ENCODE assay signal across 8 mouse cellular contexts in genomic region chr8:84989810-84990209, GRCm38 (mm10). TPM values are rescaled to one million over a fixed set of nuclear protein-coding genes. Genes with fewer than 3 reads are reported as not detected.
A peak's percentile ranks its signal among the peaks of the same experiment; 100 is the strongest.
DNase-seq lines count a peak whose midpoint lies in the region; ATAC-seq and TF ChIP-seq lines count a peak whose summit lies in the region.

No protein-coding gene starts in this region.

- ATAC-seq in heart, embryonic 12.5 days (ENCODE audit: insufficient number of reproducible peaks, low FRiP score), result peak; percentile 62
- peak; percentile 41 for ATAC-seq in kidney, postnatal 0 days (replicated peaks; ENCODE audit: low FRiP score, low read depth)
- peak; percentile 68 for ATAC-seq in liver, embryonic 11.5 days (replicated peaks; ENCODE audit: low FRiP score)
- peak; percentile 32 for ATAC-seq in monocyte, adult 5-6 weeks (replicated peaks; ENCODE audit: insufficient number of reproducible peaks, low FRiP score, low TSS enrichment, poor library complexity, severe bottlenecking)

- H3ac ChIP-seq in C2C12 (ENCODE audit: control insufficient read depth, insufficient read length, low read depth), result peak overlapping the region; percentile 62

- peak overlapping the region; percentile 71 for H3K9ac ChIP-seq in heart, embryonic 12.5 days
- peak overlapping the region; percentile 58 for H3K9ac ChIP-seq in kidney, postnatal 0 days (ENCODE audit: low read depth, low read length)
- H3K9ac ChIP-seq in liver, embryonic 11.5 days (ENCODE audit: low read depth, low read length), result peak overlapping the region; percentile 68

- no peaks in the 10 kb centered on the region for H3K27me3 ChIP-seq in C2C12 (ENCODE audit: control insufficient read depth, insufficient read depth, insufficient read length)
- no peaks in the 10 kb centered on the region for H3K27me3 ChIP-seq in erythroblast, embryonic 14.5 days (ENCODE audit: control insufficient read depth)
- H3K27me3 ChIP-seq in heart, embryonic 12.5 days (replicated peaks), result peaks cover 22% of the 10 kb centered on the region
- no peaks in the 10 kb centered on the region for H3K27me3 ChIP-seq in kidney, postnatal 0 days (ENCODE audit: insufficient read depth, low read length)
- H3K27me3 ChIP-seq in liver, embryonic 11.5 days (replicated peaks; ENCODE audit: control insufficient read depth, insufficient read depth, low read length), result 0 out of 2 replicates have a peak, but pooled peaks cover 3% of the 10 kb centered on the region

- H3K27ac ChIP-seq in brown adipose tissue, adult 24 weeks (replicated peaks; ENCODE audit: low read depth, low read length), result peak overlapping the region; percentile 74
- H3K27ac ChIP-seq in heart, embryonic 12.5 days (ENCODE audit: poor library complexity, severe bottlenecking), result 0 out of 2 replicates have a peak overlapping the region, but pooled peaks have one; percentile 30
- H3K27ac ChIP-seq in kidney, postnatal 0 days, result peak overlapping the region; percentile 96
- H3K27ac ChIP-seq in liver, embryonic 11.5 days (ENCODE audit: low read depth, low read length), result peak overlapping the region; percentile 71; the same call in 1 of the 2 replicates

- no peaks in the 10 kb centered on the region for H3K79me3 ChIP-seq in C2C12 (ENCODE audit: low read depth)

- peak; percentile 94 for DNase-seq in kidney, postnatal 0 days (ENCODE audit: low spot score)
- DNase-seq in liver, embryonic 11.5 days (ENCODE audit: low spot score), result peak; percentile 90
- DNase-seq in spleen, postnatal 36 days (ENCODE audit: low spot score in 2 of 2), result peak; percentile 84 to 93

- no peaks in the 10 kb centered on the region for H3K79me2 ChIP-seq in C2C12 (ENCODE audit: control insufficient read depth, insufficient read depth)

- no peaks in the 10 kb centered on the region for H3K9me3 ChIP-seq in erythroblast, embryonic 14.5 days (ENCODE audit: control insufficient read depth, low read length)
- no peaks in the 10 kb centered on the region; the same call in 1 of the 2 replicates for H3K9me3 ChIP-seq in heart, embryonic 12.5 days (replicated peaks)
- H3K9me3 ChIP-seq in kidney, postnatal 0 days (replicated peaks; ENCODE audit: low read length), result no peaks in the 10 kb centered on the region
- no peaks in the 10 kb centered on the region for H3K9me3 ChIP-seq in liver, embryonic 11.5 days (ENCODE audit: control insufficient read depth, low read length)

- H3K4me3 ChIP-seq in C2C12 (ENCODE audit: insufficient read depth, poor library complexity, severe bottlenecking), result peak overlapping the region; percentile 35
- peak overlapping the region; percentile 56 for H3K4me3 ChIP-seq in brown adipose tissue, adult 24 weeks (ENCODE audit: insufficient read depth, low read depth, low read length)
- peak overlapping the region; percentile 75 for H3K4me3 ChIP-seq in erythroblast, embryonic 14.5 days (replicated peaks)
- peak overlapping the region; percentile 67 for H3K4me3 ChIP-seq in heart, embryonic 12.5 days
- peak overlapping the region; percentile 56 for H3K4me3 ChIP-seq in kidney, postnatal 0 days (replicated peaks; ENCODE audit: low read depth, low read length)
- peak overlapping the region; percentile 67 for H3K4me3 ChIP-seq in liver, embryonic 11.5 days (ENCODE audit: low read depth, low read length)

- WGBS in heart, embryonic 12.5 days, result under 1% methylated on average over 15 of the region's 15 CpGs
- under 1% methylated on average over 15 of the region's 15 CpGs for WGBS in kidney, postnatal 0 days
- WGBS in liver, embryonic 11.5 days, result under 1% methylated on average over 15 of the region's 15 CpGs

- peak overlapping the region; percentile 98 for H3K4me2 ChIP-seq in heart, embryonic 12.5 days
- peak overlapping the region; percentile 83 for H3K4me2 ChIP-seq in kidney, postnatal 0 days (ENCODE audit: low read length)
- peak overlapping the region; percentile 93 for H3K4me2 ChIP-seq in liver, embryonic 11.5 days

- peak; percentile 88 for TF ChIP-seq CTCF in C2C12 (IDR thresholded peaks at IDR 0.05; ENCODE audit: control insufficient read depth, insufficient read depth, insufficient read length)
- TF ChIP-seq CTCF in kidney, postnatal 0 days (IDR thresholded peaks at IDR 0.05; ENCODE audit: low read depth), result peak; percentile 87

- peaks cover 6% of the 10 kb centered on the region for H3K4me1 ChIP-seq in brown adipose tissue, adult 24 weeks (ENCODE audit: control insufficient read depth, insufficient read depth, insufficient read length, low read length)
- peaks cover 55% of the 10 kb centered on the region for H3K4me1 ChIP-seq in erythroblast, embryonic 14.5 days (ENCODE audit: control insufficient read depth)
- peaks cover 25% of the 10 kb centered on the region for H3K4me1 ChIP-seq in heart, embryonic 12.5 days (replicated peaks)
- peaks cover 28% of the 10 kb centered on the region for H3K4me1 ChIP-seq in kidney, postnatal 0 days (replicated peaks; ENCODE audit: insufficient read depth, low read length)
- peaks cover 31% of the 10 kb centered on the region for H3K4me1 ChIP-seq in liver, embryonic 11.5 days (replicated peaks; ENCODE audit: control insufficient read depth, insufficient read depth, low read length)

- H3K36me3 ChIP-seq in C2C12 (ENCODE audit: control insufficient read depth, insufficient read depth), result no peaks in the 10 kb centered on the region
- H3K36me3 ChIP-seq in erythroblast, embryonic 14.5 days (ENCODE audit: control insufficient read depth), result peaks cover under 1% of the 10 kb centered on the region; the same call in 1 of the 2 replicates
- no peaks in the 10 kb centered on the region for H3K36me3 ChIP-seq in heart, embryonic 12.5 days
- H3K36me3 ChIP-seq in kidney, postnatal 0 days (ENCODE audit: insufficient read depth, low read length), result 0 out of 2 replicates have a peak, but pooled peaks cover 4% of the 10 kb centered on the region
- H3K36me3 ChIP-seq in liver, embryonic 11.5 days (ENCODE audit: control insufficient read depth, insufficient read depth, low read length), result no peaks in the 10 kb centered on the region

TF ChIP-seq in C2C12, 6 proteins besides CTCF, POLR2A, EP300 and RAD21:
- TF ChIP-seq MYOD1 (IDR thresholded peaks at IDR 0.05; ENCODE audit: control insufficient read depth, insufficient read length, low read depth) (no peak), FOSL1 (IDR thresholded peaks at IDR 0.05; ENCODE audit: insufficient read depth, low read length, poor library complexity, severe bottlenecking) (no peak), MYOG (IDR thresholded peaks at IDR 0.05; ENCODE audit: control insufficient read depth, extremely low read depth, insufficient read length) (no peak), CEBPB (IDR thresholded peaks at IDR 0.05; ENCODE audit: low read depth) (no peak), USF1 (IDR thresholded peaks at IDR 0.05; ENCODE audit: low read depth) (no peak), MAX (IDR thresholded peaks at IDR 0.05) (peak; percentile 27)

RNA-seq across cellular contexts. Expression of gene Hook2, which starts 0.6 kb away (rescaled TPM):
- 7.0 TPM for polyA plus RNA-seq in C2C12 (2012; fragmentation: generic; extraction: Trizol)
- polyA plus RNA-seq in brown adipose tissue, adult 24 weeks (2012; ENCODE audit: insufficient read depth, insufficient read length, missing spikeins), result 1.1 and 1.6 TPM in 2 replicates
- polyA plus RNA-seq in erythroblast, embryonic 14.5 days (2012), result 0.46 and 0.58 TPM in 2 replicates
- polyA plus RNA-seq in heart, embryonic 12.5 days (2016; fragmentation: Nextera tagmentation; extraction: Ambion mirVana), result 7.2 and 7.7 TPM in 2 replicates
- polyA plus RNA-seq in kidney, postnatal 0 days (2015; fragmentation: Nextera tagmentation; extraction: Ambion mirVana), result 30.2 and 32.0 TPM in 2 replicates
- polyA plus RNA-seq in liver, embryonic 11.5 days (2014; fragmentation: Nextera tagmentation; extraction: Ambion mirVana), result 15.5 and 16.7 TPM in 2 replicates
- total RNA-seq in monocyte, adult 5-6 weeks (2017), result 4.2 to 8.7 TPM (median 4.5 TPM) in 3 replicates

RNA-seq across cellular contexts. Expression of gene Junb, which starts 11.3 kb away (rescaled TPM):
- polyA plus RNA-seq in C2C12 (2012; fragmentation: generic; extraction: Trizol), result 158 TPM
- polyA plus RNA-seq in brown adipose tissue, adult 24 weeks (2012; ENCODE audit: insufficient read depth, insufficient read length, missing spikeins), result 15.4 and 47.7 TPM in 2 replicates
- polyA plus RNA-seq in erythroblast, embryonic 14.5 days (2012), result 9.6 and 10.3 TPM in 2 replicates
- 11.9 and 13.2 TPM in 2 replicates for polyA plus RNA-seq in heart, embryonic 12.5 days (2016; fragmentation: Nextera tagmentation; extraction: Ambion mirVana)
- polyA plus RNA-seq in kidney, postnatal 0 days (2015; fragmentation: Nextera tagmentation; extraction: Ambion mirVana), result 22.7 and 27.7 TPM in 2 replicates
- 21.1 and 23.2 TPM in 2 replicates for polyA plus RNA-seq in liver, embryonic 11.5 days (2014; fragmentation: Nextera tagmentation; extraction: Ambion mirVana)
- total RNA-seq in monocyte, adult 5-6 weeks (2017), result 405 to 735 TPM (median 444 TPM) in 3 replicates

RNA-seq across cellular contexts. Expression of gene Rnaseh2a, which starts 20.2 kb away (rescaled TPM):
- polyA plus RNA-seq in C2C12 (2012; fragmentation: generic; extraction: Trizol), result 145 TPM
- polyA plus RNA-seq in brown adipose tissue, adult 24 weeks (2012; ENCODE audit: insufficient read depth, insufficient read length, missing spikeins), result 26.6 and 28.5 TPM in 2 replicates
- 162 and 179 TPM in 2 replicates for polyA plus RNA-seq in erythroblast, embryonic 14.5 days (2012)
- polyA plus RNA-seq in heart, embryonic 12.5 days (2016; fragmentation: Nextera tagmentation; extraction: Ambion mirVana), result 77.1 and 79.0 TPM in 2 replicates
- 101 and 103 TPM in 2 replicates for polyA plus RNA-seq in kidney, postnatal 0 days (2015; fragmentation: Nextera tagmentation; extraction: Ambion mirVana)
- 195 and 197 TPM in 2 replicates for polyA plus RNA-seq in liver, embryonic 11.5 days (2014; fragmentation: Nextera tagmentation; extraction: Ambion mirVana)
- 43.9 to 58.8 TPM (median 58.1 TPM) in 3 replicates for total RNA-seq in monocyte, adult 5-6 weeks (2017)

RNA-seq across cellular contexts. Expression of gene Prdx2, which starts 20.4 kb away (rescaled TPM):
- 609 TPM for polyA plus RNA-seq in C2C12 (2012; fragmentation: generic; extraction: Trizol)
- 387 and 425 TPM in 2 replicates for polyA plus RNA-seq in brown adipose tissue, adult 24 weeks (2012; ENCODE audit: insufficient read depth, insufficient read length, missing spikeins)
- polyA plus RNA-seq in erythroblast, embryonic 14.5 days (2012), result 111 and 222 TPM in 2 replicates
- 638 and 672 TPM in 2 replicates for polyA plus RNA-seq in heart, embryonic 12.5 days (2016; fragmentation: Nextera tagmentation; extraction: Ambion mirVana)
- polyA plus RNA-seq in kidney, postnatal 0 days (2015; fragmentation: Nextera tagmentation; extraction: Ambion mirVana), result 729 and 747 TPM in 2 replicates
- polyA plus RNA-seq in liver, embryonic 11.5 days (2014; fragmentation: Nextera tagmentation; extraction: Ambion mirVana), result 1,398 and 1,409 TPM in 2 replicates
- total RNA-seq in monocyte, adult 5-6 weeks (2017), result 153 to 207 TPM (median 196 TPM) in 3 replicates

RNA-seq across cellular contexts. Expression of gene Gm49661, which starts 20.6 kb away (rescaled TPM):
- polyA plus RNA-seq in C2C12 (2012; fragmentation: generic; extraction: Trizol), result not detected
- polyA plus RNA-seq in brown adipose tissue, adult 24 weeks (2012; ENCODE audit: insufficient read depth, insufficient read length, missing spikeins), result not detected in 2 replicates
- not detected in 2 replicates for polyA plus RNA-seq in erythroblast, embryonic 14.5 days (2012)
- polyA plus RNA-seq in heart, embryonic 12.5 days (2016; fragmentation: Nextera tagmentation; extraction: Ambion mirVana), result not detected in 2 replicates
- not detected in 2 replicates for polyA plus RNA-seq in kidney, postnatal 0 days (2015; fragmentation: Nextera tagmentation; extraction: Ambion mirVana)
- not detected in 2 replicates for polyA plus RNA-seq in liver, embryonic 11.5 days (2014; fragmentation: Nextera tagmentation; extraction: Ambion mirVana)
- not detected in 3 replicates for total RNA-seq in monocyte, adult 5-6 weeks (2017)

Comparison
In these comparisons a context has a peak if more than half of its experiments do, and no peak if none do; other contexts are left out.
1. Peak in every context shown above with its lines: DNase-seq, ATAC-seq, H3K4me3 ChIP-seq and H3K27ac ChIP-seq.
2. H3K27ac ChIP-seq: peak in every context shown above with its lines; median percentile 96 in kidney, postnatal 0 days; 74 in brown adipose tissue, adult 24 weeks; 71 in liver, embryonic 11.5 days; 30 in heart, embryonic 12.5 days.